Mouse (Mus musculus) erythroblast, adult 5-6 weeks (primary cell): Measurements from ENCODE around the gene Gpatch1. TPM values are rescaled to one million over a fixed set of nuclear protein-coding genes. Genes with fewer than 3 reads are reported as not detected.

Experiments used
- ATAC-seq: replicated peaks from 2 replicates; pipeline ENCODE4 v1.8.0; 2016; ENCODE audit warnings: moderate number of reproducible peaks, mild to moderate bottlenecking, moderate TSS enrichment, inconsistent platforms; ENCODE audit not compliant: poor library complexity, low FRiP score, severe bottlenecking
- total RNA-seq, 2 experiments: library from RNA; stranded (forward) in 1 of 2; stranded (reverse) in 1 of 2; fragments of 150-400 nt in 1 of 2; fragments of 200-764, 138-1000 nt in 1 of 2; gene quantifications; 2 replicates each; pipeline versions ENCODE4 v1.2.3 to v1.2.4; 2015 to 2017; ENCODE audit warnings: low replicate concordance in 2 of 2

Gpatch1 gene
- total RNA-seq (2015; ENCODE audit: low replicate concordance): 0.77 and 3.3 TPM in 2 replicates
- 2.0 and 3.1 TPM in 2 replicates for total RNA-seq (2017; ENCODE audit: low replicate concordance)

GRCm38 (mm10) chr7:35317729-35318609, at the start of gene Gpatch1:
TSS of gene Gpatch1 (minus strand) at chr7:35318440.
- ATAC-seq: peak; percentile 91

DNA sequence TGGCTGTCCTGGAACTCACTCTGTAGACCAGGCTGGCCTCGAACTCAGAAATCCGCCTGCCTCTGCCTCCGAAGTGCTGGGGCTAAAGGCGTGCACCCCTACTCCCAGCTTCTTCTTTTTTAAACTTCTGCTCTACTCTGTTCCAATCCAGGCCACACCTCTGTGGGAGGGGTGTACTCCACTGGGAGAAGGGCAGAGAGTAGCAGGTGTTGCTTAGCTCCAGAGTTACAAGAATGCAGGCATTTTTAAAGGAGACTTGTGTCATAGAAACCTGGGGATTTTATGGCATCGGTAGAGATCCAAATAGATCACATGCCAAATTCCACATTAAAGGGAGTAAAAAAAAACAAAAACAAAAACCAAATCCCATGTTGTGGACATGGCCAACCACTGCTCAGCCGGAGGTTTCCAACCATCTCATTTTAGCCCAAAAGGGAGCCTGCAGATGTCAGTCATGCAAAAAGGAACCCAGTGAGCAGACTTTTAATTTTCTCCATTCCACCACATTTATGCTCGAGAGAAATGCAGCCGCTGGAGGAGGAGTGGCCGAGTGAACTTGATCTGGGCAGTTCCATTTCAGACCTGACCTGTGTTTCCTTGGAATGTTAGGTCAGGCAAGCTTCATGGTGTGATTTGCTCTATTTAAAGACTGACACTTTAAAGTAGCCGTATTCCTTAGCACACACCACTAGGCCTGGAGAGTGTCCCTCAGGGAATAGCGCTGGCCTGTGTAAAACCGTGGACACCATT, 47.1 kb upstream of the Gpatch1 start:
- no peak for ATAC-seq

- no peak for ATAC-seq
These were observed 44.6 kb upstream of the Gpatch1 start for GRCm38 (mm10) chr7:35362868-35363267.

DNA sequence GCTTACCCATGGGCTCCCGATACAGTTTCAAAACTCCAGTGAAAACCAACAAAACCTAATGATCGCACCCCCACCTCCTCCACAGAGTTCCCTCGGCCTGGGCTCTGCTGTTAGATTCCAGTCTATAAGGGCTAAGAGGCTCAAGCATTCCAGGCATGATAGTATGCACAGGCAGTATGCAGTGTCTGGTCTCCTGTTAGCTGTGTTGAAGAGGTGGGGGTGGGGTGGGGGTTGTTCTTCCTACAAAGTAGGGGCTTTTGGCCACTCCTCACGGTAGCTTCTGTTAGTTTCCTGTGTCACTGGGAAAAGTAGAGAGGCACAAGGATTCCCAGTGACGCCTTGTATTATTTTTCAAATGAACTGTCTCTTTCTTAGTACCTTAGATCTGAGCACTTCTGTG, 44.0 kb upstream of the Gpatch1 start:
- no peak for ATAC-seq

GRCm38 (mm10) chr7:35357621-35358020, 39.4 kb upstream of the Gpatch1 start:
- no peak for ATAC-seq

- 0 out of 2 replicates have a peak, but pooled peaks have one; percentile 39 for ATAC-seq
These were observed 37.1 kb upstream of the Gpatch1 start for GRCm38 (mm10) chr7:35355303-35355872.

DNA sequence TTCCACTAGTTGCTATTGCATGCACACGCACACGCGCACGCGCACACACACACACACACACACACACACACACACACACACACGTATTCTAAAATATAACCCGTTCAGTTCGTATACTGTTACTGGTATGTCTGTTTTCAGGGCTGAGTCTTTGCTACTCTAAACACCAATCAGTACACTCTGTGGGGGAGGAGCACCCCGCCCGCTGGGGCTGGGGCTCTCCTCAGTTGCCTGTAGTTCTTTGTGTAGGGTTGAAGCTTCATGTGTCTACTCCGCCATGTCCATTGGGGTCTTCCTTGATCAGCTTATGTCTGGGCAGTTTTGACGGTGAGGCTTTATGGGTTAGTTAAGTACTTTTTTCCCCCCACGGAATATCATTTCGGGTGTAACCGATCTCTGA, 35.1 kb upstream of the Gpatch1 start:
- no peak for ATAC-seq

GRCm38 (mm10) chr7:35351155-35351554, 32.9 kb upstream of the Gpatch1 start:
- no peak for ATAC-seq

- ATAC-seq: no peak
These were observed 31.8 kb upstream of the Gpatch1 start for GRCm38 (mm10) chr7:35349886-35350684.

DNA sequence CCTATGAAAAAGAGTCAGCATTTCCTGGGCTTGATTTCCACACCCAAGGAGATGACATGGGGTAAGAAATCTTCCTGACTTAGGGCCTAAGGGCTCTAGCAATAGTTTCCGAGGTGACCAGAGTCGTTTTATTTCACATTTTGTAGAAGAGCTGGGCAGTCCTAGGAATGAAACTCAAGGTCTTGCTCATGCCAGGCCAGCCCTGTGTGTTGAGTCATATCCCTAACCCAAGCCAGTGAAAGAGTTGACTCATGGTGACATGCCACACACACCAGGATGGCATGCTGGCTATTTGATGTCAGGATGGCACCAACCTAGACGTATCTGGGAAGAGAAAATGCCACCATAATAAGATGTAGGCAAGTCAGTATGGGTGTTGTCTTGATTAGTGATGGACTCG, 30.8 kb upstream of the Gpatch1 start:
- ATAC-seq: no peak

DNA sequence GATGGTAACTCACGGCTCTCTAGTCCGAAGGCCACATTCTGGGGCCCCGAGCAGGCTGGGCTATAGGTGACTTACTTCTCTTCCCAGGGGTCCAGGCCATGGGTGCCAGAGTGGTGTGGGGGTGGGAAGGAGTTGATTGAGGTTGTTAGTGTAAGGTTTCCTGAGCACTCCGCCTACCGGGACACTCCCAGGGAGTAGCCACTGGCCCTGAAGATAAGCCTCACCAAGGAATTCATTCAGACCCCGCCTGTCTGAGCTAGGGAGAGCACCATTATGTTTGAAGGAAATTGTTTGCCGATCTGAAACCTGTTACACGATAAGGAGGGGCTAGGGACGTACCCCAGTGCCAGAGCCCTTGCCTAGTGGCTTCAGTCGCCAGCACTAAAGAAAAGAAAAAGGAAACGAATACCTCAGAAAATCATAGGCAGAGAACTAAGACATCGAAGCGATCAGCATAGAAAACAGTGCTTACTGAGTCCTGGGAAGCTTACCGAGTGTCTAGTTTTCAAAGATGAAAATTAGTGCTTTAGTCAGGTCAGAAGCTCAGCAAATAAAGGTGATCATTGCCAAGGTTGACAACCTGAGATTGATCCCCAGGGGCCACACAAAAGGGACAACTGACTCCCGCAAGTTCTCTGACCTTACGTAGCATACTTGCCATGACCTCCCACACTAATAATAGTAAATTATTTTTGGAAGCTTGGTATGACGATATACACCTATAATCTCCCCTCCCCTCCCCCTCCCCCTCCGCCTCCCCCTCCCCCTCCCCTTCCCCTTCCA, 29.9 kb upstream of the Gpatch1 start:
- no peak for ATAC-seq

- no peak for ATAC-seq
These were observed 26.6 kb upstream of the Gpatch1 start for GRCm38 (mm10) chr7:35344785-35345330.

- ATAC-seq: no peak
These were observed 24.3 kb upstream of the Gpatch1 start for GRCm38 (mm10) chr7:35342498-35342897.

- no peak for ATAC-seq
These were observed 23.0 kb upstream of the Gpatch1 start for GRCm38 (mm10) chr7:35341282-35341681.

DNA sequence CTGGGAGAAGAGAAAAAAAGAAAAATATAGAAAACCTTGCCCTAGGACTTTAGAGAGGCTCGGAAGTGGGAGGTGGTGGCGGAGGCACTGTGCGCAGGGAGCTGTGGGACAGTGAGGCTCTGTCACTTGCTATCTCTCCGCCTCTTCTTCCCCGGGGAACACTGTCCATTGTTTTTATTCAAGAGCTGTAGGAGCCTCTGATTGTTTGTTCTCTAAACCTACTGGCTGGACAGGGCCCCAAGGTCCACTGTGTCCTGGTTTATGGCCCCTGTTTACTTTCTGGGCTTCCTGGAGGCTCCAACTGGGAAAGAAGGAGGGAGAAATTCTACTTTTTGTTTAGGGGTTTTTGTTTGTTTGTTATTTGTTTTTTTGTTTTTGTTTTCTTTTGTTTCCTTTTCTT, 22.0 kb upstream of the Gpatch1 start:
- no peak for ATAC-seq

DNA sequence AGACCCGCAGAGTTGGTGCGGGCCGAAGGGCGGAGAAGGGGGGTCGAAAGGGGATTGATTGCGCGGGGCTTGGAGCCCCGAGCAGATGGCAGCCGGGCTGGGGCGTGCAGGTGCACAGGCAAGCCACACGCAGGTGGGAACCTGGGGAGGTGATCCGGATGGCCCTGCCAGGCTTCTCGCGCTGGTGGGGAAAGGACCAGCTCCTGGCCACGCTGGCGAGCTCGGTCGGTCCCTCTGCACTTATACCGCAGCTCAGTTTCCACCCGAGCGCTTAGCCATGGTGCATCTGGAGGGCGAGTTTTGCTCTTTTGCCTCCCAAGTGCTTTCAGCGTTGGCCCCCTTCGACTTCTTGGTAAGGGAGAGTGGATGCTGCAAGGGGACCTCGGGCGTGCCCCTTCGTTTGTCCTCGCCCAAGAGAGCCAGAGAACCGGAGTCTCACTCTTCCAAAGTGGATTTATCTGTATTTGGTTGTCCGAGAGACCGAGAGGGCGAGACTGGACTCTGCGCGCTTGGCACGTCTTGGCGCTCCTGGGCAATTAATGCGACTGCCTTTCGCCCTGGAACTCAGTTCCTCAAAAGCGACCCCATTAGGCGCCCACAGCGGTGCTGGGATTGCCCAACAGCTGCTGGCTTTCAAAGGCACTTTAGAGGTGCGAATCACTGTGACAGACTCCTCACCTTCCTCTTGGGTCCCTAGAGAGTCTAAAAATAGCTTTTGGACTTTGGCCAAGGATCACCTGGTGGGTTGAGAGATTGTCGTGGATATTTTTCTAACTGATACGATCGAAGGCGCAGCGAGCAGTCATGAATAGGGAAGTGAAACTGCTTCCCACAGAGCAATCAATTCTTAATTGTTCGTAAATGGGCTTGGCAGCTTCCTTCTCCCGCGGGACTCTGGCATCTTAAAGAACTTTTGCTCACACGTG, 16.6 kb upstream of the Gpatch1 start:
- no peak for ATAC-seq

DNA sequence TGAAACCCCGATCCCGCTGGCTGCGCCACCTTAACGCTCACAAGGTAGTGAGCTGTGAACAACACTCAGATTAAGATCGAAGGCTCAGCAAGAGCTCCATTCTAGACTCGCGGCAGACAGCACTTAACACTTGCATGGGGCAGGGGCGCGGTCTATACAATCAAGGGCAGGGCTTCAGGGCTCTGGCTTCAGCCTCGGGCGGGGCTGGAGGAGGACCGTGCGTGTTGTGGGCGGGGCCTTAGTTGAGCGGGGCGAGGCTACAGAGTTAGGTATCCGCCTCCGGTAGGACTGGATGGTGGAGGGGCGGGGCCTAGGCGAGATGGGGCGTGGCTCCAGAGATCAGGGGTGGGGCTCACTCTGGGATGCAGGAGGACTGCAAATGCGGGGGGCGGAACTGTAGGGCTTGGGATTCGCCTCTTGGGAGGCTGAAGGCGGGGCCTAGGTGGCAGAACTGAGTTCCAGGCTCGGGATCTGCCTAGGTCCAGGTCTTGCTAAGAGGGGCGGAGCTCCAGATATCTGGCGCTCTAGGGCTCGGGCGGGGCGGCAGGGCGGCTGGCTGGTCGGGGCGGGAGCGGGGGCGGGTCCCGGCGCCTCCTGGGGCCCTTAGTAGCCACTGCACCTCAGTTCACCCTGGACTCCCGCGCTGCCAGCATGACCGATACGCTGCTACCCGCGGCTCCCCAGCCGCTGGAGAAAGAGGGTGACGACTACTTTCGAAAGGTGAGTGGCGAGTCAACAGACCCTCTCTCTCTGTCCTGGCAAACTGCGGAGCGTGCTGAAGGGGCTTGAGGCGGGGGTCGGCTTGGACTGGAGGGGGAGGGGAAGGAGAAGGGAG, 15.7 kb upstream of the Gpatch1 start, which contains the start of gene Rhpn2:
Gene Rhpn2, plus strand, starts transcription at position 479 of the 835 bp plus-strand sequence.
- peak; percentile 94 for ATAC-seq
